Mouse (Mus musculus) T-cell, adult 2 months (primary cell): Measurements from ENCODE around the gene Gltpd2.

ENCODE experiments used
- DNase-seq: peaks from one replicate; pipeline ENCODE4 v3.0.0; 2022; ENCODE audit warnings: low spot score

Gene Gltpd2

GRCm38 (mm10) chr11:70563470-70564275 lies 44.7 kb downstream of the Gltpd2 start:
- DNase-seq = peak; percentile 47

DNA sequence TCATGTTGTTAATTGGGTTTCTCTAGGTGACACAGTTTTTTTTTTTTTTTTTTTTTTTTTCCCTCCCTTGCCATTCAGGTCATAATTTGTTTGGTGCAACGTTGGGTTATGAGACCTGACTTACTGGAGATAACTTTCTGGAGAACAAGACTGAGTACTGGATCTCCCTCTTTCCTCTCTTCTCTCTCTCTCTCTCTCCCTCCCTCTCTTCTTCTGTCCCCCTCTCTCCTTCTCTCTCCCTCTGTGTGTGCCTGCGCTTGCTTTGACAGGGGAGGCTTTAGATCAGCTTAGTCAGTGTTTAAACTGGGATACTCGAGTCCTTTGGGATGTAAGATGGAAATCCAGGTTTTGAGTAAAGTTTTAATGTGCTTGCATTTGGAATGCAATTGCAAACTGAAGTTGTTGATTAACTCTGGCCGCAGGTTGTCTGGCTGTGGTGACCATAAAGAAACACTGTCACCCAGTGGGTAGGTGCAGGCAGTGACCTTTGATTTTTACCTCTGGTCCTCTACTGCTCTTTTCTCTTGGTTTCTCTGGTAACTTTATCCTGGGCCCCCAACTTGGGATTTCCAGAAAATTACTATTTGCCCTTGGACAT lies 45.4 kb downstream of the Gltpd2 start:
- no peak for DNase-seq

- DNase-seq = no peak
Observed at GRCm38 (mm10) chr11:70566586-70566985, 47.6 kb downstream of the Gltpd2 start.
